Mouse (Mus musculus) heart, postnatal 36 days (tissue): ENCODE measurements around the gene Aldh1b1. TPM values are rescaled to one million over a fixed set of nuclear protein-coding genes. Genes with fewer than 3 reads are reported as not detected.

Experiments
- DNase-seq, 2 experiments: peaks; one replicate each; pipeline ENCODE4 v3.0.0; 2021 to 2022
- intact Hi-C: fragments of 180-260 bp; cut with DNase I; formaldehyde crosslinking; loops from one replicate; pipeline ENCODE4 v1.15.1; 2025
- total RNA-seq, 2 experiments: library from RNA; stranded (reverse); gene quantifications; 2 replicates each; pipeline ENCODE4 v1.2.3; 2021

Aldh1b1 gene
- total RNA-seq, 2 experiments from 2014 or later = 12.4 to 13.0 TPM

DNA sequence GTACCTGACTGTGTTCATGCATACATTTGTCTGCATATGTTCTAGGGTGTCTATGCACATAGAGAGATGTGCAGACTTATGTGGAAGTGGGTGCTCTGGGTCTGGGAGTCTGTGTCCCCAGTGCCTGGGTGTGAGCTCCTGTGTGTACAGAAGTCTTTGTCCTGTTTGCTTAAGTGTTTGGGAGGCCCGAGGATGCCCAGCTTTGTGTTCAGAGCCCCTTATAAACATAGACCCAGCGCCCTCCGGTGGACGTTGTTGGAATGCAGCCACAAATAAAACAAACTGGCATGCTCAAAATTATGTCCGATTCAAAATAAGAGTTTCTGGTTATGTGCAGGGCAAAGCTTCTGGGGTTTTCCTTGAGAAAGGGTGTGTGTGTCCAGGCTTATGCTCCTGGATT lies 27.2 kb upstream of the Aldh1b1 start:
- DNase-seq = peak in 1 of 2 experiments; percentile 43
- intact Hi-C loops = loop anchor here (1.0 to 5.0 kb wide), 4 partner anchors 39 to 484 kb away; no protein-coding TSS in a partner anchor

DNA sequence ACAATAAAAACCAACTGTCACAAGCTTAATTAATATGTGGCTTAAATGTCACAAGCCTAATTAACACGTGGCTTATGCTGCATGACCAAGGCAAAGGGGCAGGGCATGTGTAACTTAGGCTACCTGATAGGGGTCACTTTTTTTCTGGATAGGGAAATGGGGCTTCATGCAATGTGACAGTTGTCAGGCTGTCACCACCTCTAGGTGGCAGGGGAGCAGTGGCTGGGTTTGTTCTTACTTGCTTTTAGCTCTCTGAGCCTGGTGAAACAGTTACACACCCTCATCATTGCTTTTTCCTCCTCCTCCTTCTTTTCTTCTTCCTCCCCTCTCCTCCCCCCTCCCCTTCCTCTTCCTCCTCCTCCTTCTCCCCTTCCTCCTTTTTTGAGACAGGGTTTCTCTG lies 15.2 kb upstream of the Aldh1b1 start:
- intact Hi-C loops = no loop called here
- no peak for DNase-seq

GRCm38 (mm10) chr4:45785959-45786358 lies 12.9 kb upstream of the Aldh1b1 start:
- intact Hi-C loops = no loop called here
- DNase-seq = no peak

DNA sequence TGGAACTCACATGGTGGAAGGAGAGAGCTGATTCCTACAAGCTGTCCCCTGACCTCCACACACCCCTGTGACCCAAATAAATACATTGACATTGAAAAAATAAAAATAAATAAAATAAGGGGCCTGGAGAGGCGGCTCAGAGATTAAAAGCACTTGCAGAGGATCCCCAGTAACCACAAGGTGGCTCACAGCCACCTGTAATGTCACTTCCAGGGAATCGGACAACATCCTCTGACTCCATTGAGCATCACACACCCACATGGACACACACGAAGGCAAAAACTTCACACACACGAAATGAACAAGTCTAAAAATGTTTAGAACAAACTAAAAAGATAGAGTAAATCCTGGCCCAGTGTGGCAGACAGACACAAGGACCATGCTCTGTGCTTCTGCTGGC lies 12.1 kb upstream of the Aldh1b1 start:
- intact Hi-C loops = no loop called here
- no peak for DNase-seq

GRCm38 (mm10) chr4:45788446-45789081 lies 10.3 kb upstream of the Aldh1b1 start:
- intact Hi-C loops = no loop called here
- no peak for DNase-seq

DNA sequence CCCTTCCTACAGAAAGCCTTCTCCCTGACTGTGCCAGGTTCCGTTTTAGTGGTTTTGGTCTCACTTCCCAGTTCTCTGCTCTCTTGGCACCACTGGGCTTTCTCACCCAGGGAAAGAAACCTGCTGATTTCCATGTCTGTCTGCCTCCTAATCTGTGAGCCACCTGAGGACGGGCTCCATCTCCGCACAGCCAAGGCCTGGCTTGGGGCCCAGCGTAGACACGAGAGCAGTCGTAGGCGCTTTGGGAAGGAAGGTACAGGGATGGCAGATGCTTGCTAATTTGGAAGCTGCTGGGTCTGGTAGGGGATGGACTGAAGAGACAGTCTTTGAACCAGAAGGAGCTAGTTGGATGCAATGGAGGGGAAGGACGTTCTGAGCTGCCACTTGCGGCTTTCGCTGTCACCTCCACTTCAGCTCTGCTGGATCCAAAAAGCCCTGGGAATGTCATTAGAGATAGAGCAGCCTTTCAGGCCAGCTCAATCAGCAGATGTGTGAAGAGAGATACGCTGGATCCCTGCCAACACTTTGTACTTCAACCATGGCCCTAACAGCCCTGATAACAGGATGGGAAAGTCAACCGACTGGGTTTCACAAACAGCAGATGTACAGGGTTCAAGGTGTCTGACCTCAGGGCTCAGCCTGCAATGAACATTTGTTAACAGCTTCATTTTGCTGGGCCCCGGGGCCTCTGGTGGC lies 9.4 kb upstream of the Aldh1b1 start:
- intact Hi-C loops = no loop called here
- DNase-seq = peak in 1 of 2 experiments; percentile 35

- DNase-seq = no peak
- intact Hi-C loops = no loop called here
These were observed 8.8 kb upstream of the Aldh1b1 start for GRCm38 (mm10) chr4:45790018-45790417.

DNA sequence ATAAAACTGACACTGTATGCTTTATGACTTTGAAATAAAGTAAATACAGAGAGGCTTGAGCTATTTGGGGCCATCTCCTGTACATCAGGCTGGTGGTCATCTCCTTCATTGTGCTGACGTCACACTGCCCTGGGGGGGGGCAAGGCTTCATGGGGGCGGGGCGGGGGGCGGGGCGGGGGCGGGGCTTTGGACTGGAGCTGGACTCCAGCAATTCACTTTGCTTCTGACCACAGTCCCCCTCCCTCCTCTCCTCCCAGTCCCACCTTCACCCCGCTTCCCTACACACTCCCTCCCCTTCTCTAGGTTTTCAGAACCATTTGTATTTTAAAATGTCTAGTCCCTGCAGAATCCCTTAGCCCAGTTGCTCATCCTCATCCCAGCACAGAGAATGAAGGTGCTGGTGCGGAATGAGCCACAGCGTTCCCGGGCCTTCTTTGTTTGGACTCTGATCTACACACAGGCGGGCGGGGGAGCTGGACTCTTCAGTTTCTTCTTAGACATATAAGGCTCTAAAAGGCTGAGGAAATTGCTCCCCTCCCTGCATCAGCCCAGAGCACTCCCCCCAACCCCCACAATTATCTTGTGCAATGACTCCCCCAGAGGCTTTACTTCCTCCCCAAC lies 3.5 kb upstream of the Aldh1b1 start:
- intact Hi-C loops = no loop called here
- DNase-seq = no peak

- no peak for DNase-seq
- intact Hi-C loops = no loop called here
These were observed 2.1 kb upstream of the Aldh1b1 start for GRCm38 (mm10) chr4:45796760-45797159.

GRCm38 (mm10) chr4:45799956-45800537 lies 1.2 kb downstream of the Aldh1b1 start:
- DNase-seq = no peak
- intact Hi-C loops = no loop called here

- no peak for DNase-seq
- intact Hi-C loops = no loop called here
These were observed 4.1 kb downstream of the Aldh1b1 start for GRCm38 (mm10) chr4:45802900-45803299.

DNA sequence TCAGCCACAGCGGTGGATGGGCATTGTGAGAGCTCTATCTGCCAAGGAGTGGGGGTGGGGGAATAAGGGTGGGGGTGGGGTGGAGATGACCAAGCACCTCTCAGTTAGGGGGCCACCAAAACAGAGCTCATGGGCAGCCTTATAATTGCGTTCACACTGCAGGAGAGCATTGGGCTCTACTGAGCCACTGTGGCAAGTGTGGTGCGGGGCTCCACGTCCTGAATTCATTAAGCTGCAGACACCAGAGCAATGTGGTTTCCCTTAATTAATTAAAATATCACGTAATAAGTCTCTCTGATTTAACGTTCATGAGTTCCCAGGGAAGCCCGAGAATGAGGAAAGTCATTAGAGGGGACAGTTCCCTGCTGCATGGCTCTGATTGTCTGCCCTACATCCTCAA lies 9.2 kb downstream of the Aldh1b1 start:
- no peak for DNase-seq
- intact Hi-C loops = no loop called here

DNA sequence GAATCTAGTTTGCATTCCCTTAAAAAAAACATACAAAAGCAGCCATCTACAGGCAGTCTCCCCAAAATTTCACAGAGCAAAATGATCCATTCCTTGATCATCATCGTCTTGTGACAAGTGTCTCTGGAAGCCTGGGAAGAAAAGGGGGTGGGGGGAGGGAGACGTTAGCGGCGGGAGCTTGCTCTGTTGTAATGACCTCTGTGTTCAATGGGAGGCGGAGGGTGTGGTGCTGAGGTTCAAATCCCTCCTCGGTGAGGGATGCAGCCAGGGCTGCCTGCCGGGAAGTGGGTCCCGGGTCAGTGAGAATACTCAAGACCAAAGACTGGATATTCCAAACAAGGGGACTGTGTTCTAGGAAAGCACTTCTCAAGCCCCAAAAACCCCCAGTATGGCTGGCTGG lies 12.4 kb downstream of the Aldh1b1 start:
- DNase-seq = no peak
- intact Hi-C loops = no loop called here

- peak; percentile 26 to 47 for DNase-seq
- intact Hi-C loops = no loop called here
These were observed 16.7 kb downstream of the Aldh1b1 start for GRCm38 (mm10) chr4:45815542-45815941.

DNA sequence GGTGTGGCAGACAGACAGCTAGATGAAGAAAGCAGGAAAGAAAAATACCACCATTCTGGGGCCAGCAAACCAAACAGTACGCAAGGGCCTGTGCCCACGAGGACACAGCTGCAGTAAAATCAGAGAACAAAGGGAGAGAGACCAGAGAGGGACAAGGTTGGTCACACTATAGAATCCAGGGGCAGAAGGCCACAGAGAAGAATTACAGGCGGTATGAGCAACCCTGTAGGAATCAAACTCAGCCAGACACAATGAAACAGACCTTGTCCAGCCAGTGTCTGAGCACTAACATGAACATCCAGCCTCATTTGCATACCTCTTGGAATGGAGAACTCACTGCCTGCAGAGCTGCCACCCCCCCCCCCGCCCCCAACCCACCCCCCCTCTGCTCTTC lies 20.0 kb downstream of the Aldh1b1 start:
- intact Hi-C loops = no loop called here
- no peak for DNase-seq

GRCm38 (mm10) chr4:45819208-45819931 lies 20.5 kb downstream of the Aldh1b1 start:
- DNase-seq = peak; percentile 16 to 25
- intact Hi-C loops = no loop called here

GRCm38 (mm10) chr4:45820074-45820830 lies 21.4 kb downstream of the Aldh1b1 start:
- intact Hi-C loops = no loop called here
- DNase-seq = peak; percentile 46 to 67

DNA sequence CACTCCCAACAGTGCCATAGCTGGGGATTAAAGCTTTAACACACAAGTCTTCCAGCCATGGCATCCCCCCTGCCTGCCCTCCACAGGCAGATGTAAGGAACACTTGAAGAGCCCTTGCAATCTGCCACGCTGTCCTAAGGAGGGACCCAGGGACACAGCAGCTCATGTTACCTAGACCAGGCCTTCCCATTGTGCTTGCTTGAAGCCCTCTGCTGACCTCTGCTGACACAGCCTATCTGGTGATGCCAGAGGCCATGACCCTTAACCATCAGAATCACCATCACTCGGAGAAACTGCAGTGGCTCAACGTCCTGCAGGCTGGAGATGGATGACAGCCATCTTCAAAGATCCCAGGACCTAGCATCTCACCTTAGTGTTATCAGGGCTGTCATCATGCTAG lies 23.2 kb downstream of the Aldh1b1 start:
- DNase-seq = no peak
- intact Hi-C loops = no loop called here

DNA sequence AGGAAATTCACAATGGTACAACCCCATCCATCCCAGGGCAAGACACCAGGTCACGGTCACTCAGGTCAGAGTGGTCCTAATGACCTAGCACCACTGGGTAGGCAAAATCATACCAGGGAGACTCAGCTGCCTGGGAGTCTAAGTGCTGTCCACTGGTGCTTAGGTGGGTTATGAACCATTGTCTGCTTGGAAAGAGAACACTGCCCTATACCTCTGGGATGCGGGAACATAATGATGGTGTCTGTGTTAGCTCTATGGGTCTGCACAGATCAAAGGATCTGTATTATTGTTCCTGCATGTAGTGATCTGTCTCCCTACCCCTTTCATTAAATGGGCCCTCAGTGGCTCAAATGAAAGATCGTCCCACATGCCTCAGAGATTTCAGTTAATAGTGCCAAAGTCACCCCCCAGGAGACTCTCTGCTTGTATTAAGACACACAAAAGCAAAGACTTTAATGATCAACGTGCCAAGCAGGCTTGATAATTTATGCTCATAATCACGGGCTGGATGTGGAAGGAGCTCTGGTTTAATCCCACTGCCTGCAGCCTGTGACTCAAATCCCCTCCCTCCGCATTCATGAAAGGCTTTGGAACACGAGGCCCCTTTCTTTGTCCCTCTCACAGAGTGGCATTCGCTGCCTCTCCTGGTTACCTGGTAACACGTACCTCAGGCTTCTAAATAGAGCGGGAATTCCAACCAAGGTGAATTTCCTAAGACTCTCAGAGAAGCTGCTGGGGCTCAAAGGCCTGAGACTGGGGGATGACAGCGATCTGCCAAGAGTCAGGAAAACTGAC lies 24.2 kb downstream of the Aldh1b1 start:
- intact Hi-C loops = no loop called here
- DNase-seq = no peak
